Mouse (Mus musculus) lung, adult 2 months (tissue): ENCODE data around the gene Tspan32.

Experiments
- CTCF ChIP-seq: fragments of 200-500 bp; IDR thresholded peaks from 2 replicates; pipeline ENCODE4 v1.5.1; 2011; ENCODE audit warnings: mild to moderate bottlenecking, low read length, control low read depth; ENCODE audit not compliant: insufficient read depth
- POLR2A ChIP-seq: fragments of 200-500 bp; IDR thresholded peaks from 2 replicates; pipeline ENCODE4 v1.6.1; 2011; ENCODE audit warnings: low read depth, mild to moderate bottlenecking, control low read depth, low read length, borderline replicate concordance; ENCODE audit errors: extremely low read depth

GRCm38 (mm10) chr7:142967884-142968808 is 36.7 kb upstream of the Tspan32 start:
- TF ChIP-seq CTCF (no peak), POLR2A (no peak)
